In the genomic region with DNA sequence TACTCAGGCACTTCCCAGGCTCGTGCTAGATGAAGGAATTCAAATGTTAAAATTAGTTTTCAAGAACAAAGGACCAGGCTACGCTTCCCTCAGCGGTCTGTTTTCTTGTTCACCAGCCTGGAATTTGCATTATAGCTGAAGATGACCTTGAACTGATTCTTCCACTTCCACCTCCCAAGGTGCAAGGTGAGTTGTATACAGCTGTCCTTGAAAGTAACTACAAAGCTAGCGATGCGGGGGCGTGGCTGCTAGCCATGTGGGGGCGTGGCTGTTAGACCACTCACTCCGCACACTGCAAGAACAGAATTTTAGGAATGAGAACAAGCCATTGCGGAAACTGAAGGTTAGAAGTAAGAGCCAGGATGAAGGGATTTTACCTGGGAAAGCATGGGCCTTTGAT, we compare ENCODE assay signal across 13 mouse cellular contexts. TPM values are rescaled to one million over a fixed set of nuclear protein-coding genes. Genes with fewer than 3 reads are reported as not detected.
DNase-seq lines count a peak whose midpoint lies in the region; ATAC-seq and TF ChIP-seq lines count a peak whose summit lies in the region.
"Had no signal": no experiment of that assay in that cellular context is flagged by ENCODE, and none has a peak within 500 bp of the region (broad histone marks: within the 10 kb centered on the region; RNA-seq: fewer than 3 reads in every experiment).

No protein-coding gene starts in this region.

- DNase-seq in heart, postnatal 14 days = no peak
- DNase-seq in lung, embryonic 14.5 days = peak; percentile 48
- no peak for DNase-seq in lung, adult 2 months
- DNase-seq in embryonic facial prominence, embryonic 14.5 days (ENCODE audit: low spot score) = no peak
- peak; percentile 10 for DNase-seq in retina, postnatal 1 day
- DNase-seq in B cell, adult 2 months = no peak
- DNase-seq in cerebellum, adult 18-20 months = no peak
- DNase-seq: adrenal gland, postnatal 25 days; gastrocnemius, postnatal 25 days had no signal

- H3K9me3 ChIP-seq in heart, embryonic 11.5 days (replicated peaks; ENCODE audit: control insufficient read depth, low read length) = no peaks in the 10 kb centered on the region
- no peaks in the 10 kb centered on the region for H3K9me3 ChIP-seq in lung, embryonic 14.5 days (ENCODE audit: low read depth, low read length)
- no peaks in the 10 kb centered on the region for H3K9me3 ChIP-seq in embryonic facial prominence, embryonic 14.5 days (ENCODE audit: control insufficient read depth, low read length)
- H3K9me3 ChIP-seq: midbrain, embryonic 12.5 days had no signal

- peaks cover 29% of the 10 kb centered on the region for H3K27me3 ChIP-seq in heart, embryonic 11.5 days (ENCODE audit: control insufficient read depth, insufficient read depth, low read length)
- peaks cover 36% of the 10 kb centered on the region for H3K27me3 ChIP-seq in lung, embryonic 14.5 days (ENCODE audit: insufficient read depth, low read length)
- peaks cover 36% of the 10 kb centered on the region for H3K27me3 ChIP-seq in embryonic facial prominence, embryonic 14.5 days (replicated peaks; ENCODE audit: control insufficient read depth, insufficient read depth, low read length)

- TF ChIP-seq POLR2A in lung, adult 2 months (IDR thresholded peaks at IDR 0.05; ENCODE audit: borderline replicate concordance, extremely low read depth, low read depth, low read length) = no peak

- no peak for ATAC-seq in heart, embryonic 11.5 days (replicated peaks; ENCODE audit: insufficient number of reproducible peaks, low FRiP score, low TSS enrichment)
- no peak for ATAC-seq in lung, embryonic 14.5 days (ENCODE audit: insufficient read depth)
- no peak for ATAC-seq in embryonic facial prominence, embryonic 14.5 days (ENCODE audit: low read depth)

- intact Hi-C loops in heart, postnatal 14 days (cut with DNase I) = no loop called here

- no peak overlapping the region for H3K4me3 ChIP-seq in heart, embryonic 11.5 days (ENCODE audit: low read depth, low read length)
- H3K4me3 ChIP-seq in lung, embryonic 14.5 days (ENCODE audit: low read depth, low read length) = no peak overlapping the region
- no peak overlapping the region for H3K4me3 ChIP-seq in lung, adult 2 months (replicated peaks; ENCODE audit: extremely low read depth, low read depth, low read length)
- H3K4me3 ChIP-seq in embryonic facial prominence, embryonic 14.5 days (ENCODE audit: low read depth, low read length) = no peak overlapping the region
- H3K4me3 ChIP-seq: midbrain, embryonic 12.5 days had no signal

- no peak for TF ChIP-seq CTCF in lung, embryonic 14.5 days (IDR thresholded peaks at IDR 0.05; ENCODE audit: low read depth)
- no peak for TF ChIP-seq CTCF in lung, adult 2 months (IDR thresholded peaks at IDR 0.05; ENCODE audit: insufficient read depth, low read length)

- H3K36me3 ChIP-seq in heart, embryonic 11.5 days (ENCODE audit: control insufficient read depth, insufficient read depth, low read length) = no peaks in the 10 kb centered on the region
- H3K36me3 ChIP-seq in lung, embryonic 14.5 days (ENCODE audit: insufficient read depth) = no peaks in the 10 kb centered on the region
- no peaks in the 10 kb centered on the region for H3K36me3 ChIP-seq in embryonic facial prominence, embryonic 14.5 days (ENCODE audit: control insufficient read depth, insufficient read depth, low read length)
- H3K36me3 ChIP-seq: midbrain, embryonic 12.5 days had no signal

- 3% methylated on average over 9 of the region's 9 CpGs for WGBS in heart, embryonic 11.5 days (ENCODE audit: insufficient replicate concordance)
- WGBS in lung, embryonic 14.5 days = 8% methylated on average over 9 of the region's 9 CpGs
- 30% methylated on average over 9 of the region's 9 CpGs for whole genome bisulfite sequencing in lung, adult 2 months
- WGBS in embryonic facial prominence, embryonic 14.5 days = 6% methylated on average over 9 of the region's 9 CpGs

- no peak overlapping the region for H3K9ac ChIP-seq in heart, embryonic 11.5 days (ENCODE audit: low read depth, low read length)
- H3K9ac ChIP-seq in lung, embryonic 14.5 days = no peak overlapping the region
- no peak overlapping the region for H3K9ac ChIP-seq in embryonic facial prominence, embryonic 14.5 days (ENCODE audit: low read depth, low read length)
- H3K9ac ChIP-seq: midbrain, embryonic 12.5 days had no signal

- H3K4me1 ChIP-seq in heart, embryonic 11.5 days (ENCODE audit: control insufficient read depth, insufficient read depth, low read length) = peaks cover 4% of the 10 kb centered on the region; the same call in 1 of the 2 replicates
- no peaks in the 10 kb centered on the region for H3K4me1 ChIP-seq in lung, embryonic 14.5 days (ENCODE audit: insufficient read depth)
- H3K4me1 ChIP-seq in lung, adult 2 months (ENCODE audit: control insufficient read depth, insufficient read depth, low read length) = no peaks in the 10 kb centered on the region
- H3K4me1 ChIP-seq in embryonic facial prominence, embryonic 14.5 days (ENCODE audit: control insufficient read depth, insufficient read depth, low read length) = no peaks in the 10 kb centered on the region

- peak overlapping the region; percentile 45 for H3K4me2 ChIP-seq in heart, embryonic 11.5 days
- peak overlapping the region; percentile 38; the same call in 1 of the 2 replicates for H3K4me2 ChIP-seq in lung, embryonic 14.5 days
- peak overlapping the region; percentile 32 for H3K4me2 ChIP-seq in embryonic facial prominence, embryonic 14.5 days (ENCODE audit: low read depth, low read length)
- H3K4me2 ChIP-seq: midbrain, embryonic 12.5 days had no signal

- H3K27ac ChIP-seq in heart, embryonic 11.5 days (ENCODE audit: low read depth, low read length) = no peak overlapping the region
- H3K27ac ChIP-seq in lung, embryonic 14.5 days (ENCODE audit: low read depth) = no peak overlapping the region
- H3K27ac ChIP-seq in embryonic facial prominence, embryonic 14.5 days (replicated peaks; ENCODE audit: low read depth, low read length) = no peak overlapping the region
- H3K27ac ChIP-seq: midbrain, embryonic 12.5 days had no signal

RNA-seq across cellular contexts. Expression of a gene that starts 1.2 kb away (rescaled TPM):
- polyA plus RNA-seq in heart, embryonic 11.5 days (2014; fragmentation: Nextera tagmentation; extraction: Ambion mirVana) = not detected in 2 replicates
- under 1 TPM; 0.12 TPM for total RNA-seq in heart, postnatal 14 days (2021)
- polyA plus RNA-seq in lung, embryonic 14.5 days (2014; fragmentation: Nextera tagmentation; extraction: Ambion mirVana) = 0.11 and 0.20 TPM in 2 replicates
- 0.05 and 0.19 TPM in 2 replicates for polyA plus RNA-seq in lung, adult 2 months (2012; rRNA removed)
- 0.07 TPM in 1 of 2 replicates, not detected in the other for polyA plus RNA-seq in embryonic facial prominence, embryonic 14.5 days (2014; fragmentation: Nextera tagmentation; extraction: Ambion mirVana)
- total RNA-seq: layer of hippocampus, postnatal 14 days had no signal
- polyA plus RNA-seq: cortical plate, adult 2 months had no signal

RNA-seq across cellular contexts. Expression of a gene that starts 53.8 kb away (rescaled TPM):
- polyA plus RNA-seq in heart, embryonic 11.5 days (2014; fragmentation: Nextera tagmentation; extraction: Ambion mirVana) = 16.3 and 17.3 TPM in 2 replicates
- 10 to 100 TPM; 31.4 to 31.9 TPM for total RNA-seq in heart, postnatal 14 days (2021)
- 43.4 and 44.3 TPM in 2 replicates for polyA plus RNA-seq in lung, embryonic 14.5 days (2014; fragmentation: Nextera tagmentation; extraction: Ambion mirVana)
- polyA plus RNA-seq in lung, adult 2 months (2012; rRNA removed) = 53.7 and 67.0 TPM in 2 replicates
- 36.6 and 42.2 TPM in 2 replicates for polyA plus RNA-seq in embryonic facial prominence, embryonic 14.5 days (2014; fragmentation: Nextera tagmentation; extraction: Ambion mirVana)

Comparison
In these comparisons a context has a peak if more than half of its experiments do, and no peak if none do; other contexts are left out.
1. DNase-seq: peak in lung, embryonic 14.5 days (single experiment) and retina, postnatal 1 day (single experiment); none in heart, postnatal 14 days (0 of 2), lung, adult 2 months (single experiment), embryonic facial prominence, embryonic 14.5 days (single experiment), B cell, adult 2 months (0 of 2) and cerebellum, adult 18-20 months (0 of 2).
2. Peak in every context shown above with its lines, with median percentiles within 50 percentile points of each other: H3K4me2 ChIP-seq.